Mouse (Mus musculus): ENCODE data around the gene Scaf1.

DNA sequence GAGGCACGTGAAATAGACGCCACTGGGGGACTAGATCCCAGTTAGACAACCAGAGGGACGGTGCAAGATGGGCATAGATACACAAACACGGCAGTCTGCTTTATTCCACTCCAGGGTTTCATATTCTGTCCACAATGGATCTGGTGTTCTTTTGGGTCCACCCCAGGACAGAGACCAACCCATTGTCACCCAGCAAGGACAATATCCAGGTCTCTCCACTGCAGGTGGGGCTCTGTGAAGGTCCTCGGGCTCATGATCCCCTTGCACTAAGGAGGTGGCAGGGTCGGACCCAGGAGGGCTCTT is 41.1 kb downstream of the Scaf1 start:
- TF ChIP-seq POLR2A (IDR thresholded peaks at IDR 0.05; ENCODE audit: borderline replicate concordance, extremely low read depth, insufficient read depth, insufficient read length, poor library complexity, severe bottlenecking) (no peak), CTCF (IDR thresholded peaks at IDR 0.05; ENCODE audit: borderline replicate concordance, extremely low read depth, insufficient read depth, insufficient read length) (no peak)
